Mouse (Mus musculus): ENCODE data around the gene Gm20388. TPM values are rescaled to one million over a fixed set of nuclear protein-coding genes. Genes with fewer than 3 reads are reported as not detected.

The Gm20388 gene
- polyA plus RNA-seq, 1 experiment from 2014 or later = not detected

GRCm38 (mm10) chr8:124389495-124389894, 4478.9 kb downstream of the Gm20388 start:
- H3K4me3 ChIP-seq = no peak overlapping the region
- no peak for ATAC-seq
- WGBS (ENCODE audit: insufficient replicate concordance) = 72% methylated on average over 11 of the region's 11 CpGs
- H3K4me1 ChIP-seq = no peaks in the 10 kb centered on the region
- no peaks in the 10 kb centered on the region for H3K36me3 ChIP-seq
- H3K27ac ChIP-seq = no peak overlapping the region
- no peak overlapping the region for H3K9ac ChIP-seq
- no peak overlapping the region for H3K4me2 ChIP-seq
- H3K9me3 ChIP-seq (replicated peaks) = no peaks in the 10 kb centered on the region
- H3K27me3 ChIP-seq (replicated peaks) = no peaks in the 10 kb centered on the region

- Histone ChIP-seq H3K9me3 (replicated peaks) (no peaks in the 10 kb centered on the region), H3K4me1 (no peaks in the 10 kb centered on the region), H3K27ac (no peak overlapping the region), H3K9ac (no peak overlapping the region), H3K36me3 (no peaks in the 10 kb centered on the region), H3K4me2 (no peak overlapping the region), H3K27me3 (replicated peaks) (no peaks in the 10 kb centered on the region), H3K4me3 (no peak overlapping the region)
- ATAC-seq = no peak
- WGBS (ENCODE audit: insufficient replicate concordance) = 81% methylated on average over 7 of the region's 7 CpGs
Measured at GRCm38 (mm10) chr8:124391191-124391590, 4480.6 kb downstream of the Gm20388 start.

GRCm38 (mm10) chr8:124392271-124393012, 4481.8 kb downstream of the Gm20388 start:
- no peaks in the 10 kb centered on the region for H3K9me3 ChIP-seq (replicated peaks)
- H3K4me2 ChIP-seq = no peak overlapping the region
- H3K4me1 ChIP-seq = no peaks in the 10 kb centered on the region
- no peak for ATAC-seq
- H3K27ac ChIP-seq = no peak overlapping the region
- H3K36me3 ChIP-seq = no peaks in the 10 kb centered on the region
- H3K9ac ChIP-seq = no peak overlapping the region
- no peak overlapping the region for H3K4me3 ChIP-seq
- WGBS (ENCODE audit: insufficient replicate concordance) = 59% methylated on average over 10 of the region's 10 CpGs
- H3K27me3 ChIP-seq (replicated peaks) = no peaks in the 10 kb centered on the region

GRCm38 (mm10) chr8:124393013-124393412, 4482.4 kb downstream of the Gm20388 start:
- no peak for ATAC-seq
- Histone ChIP-seq H3K27ac (no peak overlapping the region), H3K9me3 (replicated peaks) (no peaks in the 10 kb centered on the region), H3K4me1 (no peaks in the 10 kb centered on the region), H3K9ac (no peak overlapping the region), H3K36me3 (no peaks in the 10 kb centered on the region), H3K27me3 (replicated peaks) (no peaks in the 10 kb centered on the region), H3K4me2 (no peak overlapping the region), H3K4me3 (no peak overlapping the region)
- WGBS (ENCODE audit: insufficient replicate concordance) = 65% methylated on average over 5 of the region's 5 CpGs

GRCm38 (mm10) chr8:124393927-124394326, 4483.3 kb downstream of the Gm20388 start:
- Histone ChIP-seq H3K27me3 (replicated peaks) (no peaks in the 10 kb centered on the region), H3K4me1 (no peaks in the 10 kb centered on the region), H3K27ac (no peak overlapping the region), H3K36me3 (no peaks in the 10 kb centered on the region), H3K9ac (no peak overlapping the region), H3K4me3 (no peak overlapping the region), H3K4me2 (no peak overlapping the region), H3K9me3 (replicated peaks) (no peaks in the 10 kb centered on the region)
- ATAC-seq = no peak
- 60% methylated on average over 4 of the region's 4 CpGs for WGBS (ENCODE audit: insufficient replicate concordance)

DNA sequence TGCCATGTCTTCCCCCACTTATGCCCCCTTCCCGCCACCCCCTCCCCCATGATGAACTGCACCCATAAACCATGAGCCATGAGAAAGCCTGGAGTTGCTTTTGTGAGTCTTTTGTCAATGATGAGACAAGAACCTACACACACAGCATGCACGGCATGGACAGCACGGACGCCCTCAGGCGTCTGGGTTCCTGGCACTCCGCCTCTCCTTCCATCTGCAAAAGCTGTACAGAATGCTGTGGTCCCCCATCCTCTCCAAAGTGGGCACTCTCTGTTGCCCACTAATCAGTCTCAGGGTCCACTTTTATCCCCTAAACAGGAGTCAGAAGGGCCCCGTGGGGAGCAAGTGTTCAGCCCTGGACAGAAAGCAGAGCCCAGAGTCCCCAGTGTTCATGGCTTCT, 4484.3 kb downstream of the Gm20388 start:
- no peak for ATAC-seq
- Histone ChIP-seq H3K9me3 (replicated peaks) (no peaks in the 10 kb centered on the region), H3K36me3 (no peaks in the 10 kb centered on the region), H3K4me1 (no peaks in the 10 kb centered on the region), H3K4me2 (no peak overlapping the region), H3K9ac (no peak overlapping the region), H3K4me3 (no peak overlapping the region), H3K27ac (no peak overlapping the region), H3K27me3 (replicated peaks) (no peaks in the 10 kb centered on the region)
- 68% methylated on average over 7 of the region's 7 CpGs for WGBS (ENCODE audit: insufficient replicate concordance)

MicroRNA genes within 50 kb of the gene (microRNA counts, 519-probe panel; counts per million panel counts)
- microRNA mmu-miR-1967 = 582 counts per million, percentile 70 among the panel's probes with 10 or more counts

Small RNA genes lying within 50 kb of the gene (microRNA-seq; reads per million reads assigned to microRNA genes)
- gene Gm22715 (not detected), gene Gm24366 (not detected), gene Gm27530 (not detected), gene Mir1967 (not detected), gene Mir6396 (not detected), gene Mir7079 (1.4 reads per million), gene Mir7080 (not detected), gene Mir7237 (1.4 reads per million), gene Mir7687 (2.5 reads per million)

Other genes starting within 250 kb of the Gm20388 start
- gene Wfdc1, start 244.5 kb upstream of the Gm20388 start, polyA plus RNA-seq (2016; fragmentation: Nextera tagmentation; extraction: Ambion mirVana) = 0.41 and 0.66 TPM in 2 replicates
- 0.07 and 0.14 TPM in 2 replicates for gene Atp2c2, start 210.8 kb upstream of the Gm20388 start, polyA plus RNA-seq (2016; fragmentation: Nextera tagmentation; extraction: Ambion mirVana)
- 6.1 and 6.7 TPM in 2 replicates for gene Tldc1, start 132.4 kb upstream of the Gm20388 start, polyA plus RNA-seq (2016; fragmentation: Nextera tagmentation; extraction: Ambion mirVana)
- 46.5 and 49.5 TPM in 2 replicates for gene Cotl1, start 70.3 kb upstream of the Gm20388 start, polyA plus RNA-seq (2016; fragmentation: Nextera tagmentation; extraction: Ambion mirVana)
- gene Klhl36, start 48.6 kb upstream of the Gm20388 start, polyA plus RNA-seq (2016; fragmentation: Nextera tagmentation; extraction: Ambion mirVana) = 7.0 and 7.7 TPM in 2 replicates
- 124 and 136 TPM in 2 replicates for gene Usp10, start 481 bp upstream of the Gm20388 start, polyA plus RNA-seq (2016; fragmentation: Nextera tagmentation; extraction: Ambion mirVana)
- gene Crispld2, start 81.6 kb downstream of the Gm20388 start, polyA plus RNA-seq (2016; fragmentation: Nextera tagmentation; extraction: Ambion mirVana) = 1.7 and 2.1 TPM in 2 replicates
- 26.0 and 26.1 TPM in 2 replicates for gene Zdhhc7, start 190.6 kb downstream of the Gm20388 start, polyA plus RNA-seq (2016; fragmentation: Nextera tagmentation; extraction: Ambion mirVana)
- gene 6430548M08Rik, start 203.3 kb downstream of the Gm20388 start, polyA plus RNA-seq (2016; fragmentation: Nextera tagmentation; extraction: Ambion mirVana) = 1.8 and 2.5 TPM in 2 replicates

All from liver, embryonic 12.5 days (tissue).